Mouse (Mus musculus): ENCODE data around the gene Asic2.

Asic2 gene

DNA sequence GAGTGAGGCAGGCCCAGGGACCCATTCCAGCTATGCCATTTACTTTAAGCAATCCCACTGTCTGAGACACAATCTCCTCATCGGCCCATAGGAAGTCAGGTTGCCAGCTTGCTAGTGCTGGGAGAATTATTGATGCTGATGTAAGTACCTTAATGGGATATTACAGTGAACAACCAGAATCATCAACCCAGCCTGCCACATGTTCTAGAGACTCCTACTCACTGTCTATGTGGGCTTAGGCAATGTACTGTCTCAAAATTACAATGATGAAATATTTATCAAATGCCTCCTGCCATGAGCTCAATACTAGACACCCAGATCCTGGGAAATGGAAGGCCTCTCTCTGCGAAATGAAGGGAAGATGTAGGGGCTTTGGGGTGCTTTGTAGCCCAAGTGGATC is 876.1 kb downstream of the Asic2 start:
- WGBS: 61% methylated on average over 2 of the region's 2 CpGs

- 72% methylated on average over 4 of the region's 4 CpGs for WGBS
Measured at GRCm38 (mm10) chr11:81083822-81084221, 884.4 kb downstream of the Asic2 start.

GRCm38 (mm10) chr11:81080076-81080805 is 888.0 kb downstream of the Asic2 start:
- WGBS: 47% methylated on average over 11 of the region's 11 CpGs

DNA sequence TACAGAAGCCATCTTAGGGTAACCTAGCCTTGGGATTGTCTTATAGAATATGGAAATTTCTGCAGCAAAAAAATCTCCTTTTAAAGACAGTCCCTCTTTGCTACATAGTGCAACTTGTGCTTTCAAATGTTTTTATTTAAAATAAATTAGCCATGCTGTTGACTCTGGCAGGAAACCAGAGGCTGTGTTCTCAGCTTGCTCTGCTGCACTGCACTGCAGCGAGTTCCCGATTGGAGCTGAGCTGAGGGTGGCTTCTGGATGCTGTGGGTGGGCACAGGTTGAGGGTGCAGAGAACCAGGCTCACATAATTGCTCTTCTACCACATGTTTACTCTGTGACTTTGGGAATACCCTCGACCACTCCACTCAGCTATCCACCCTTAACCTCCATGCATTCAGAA is 889.0 kb downstream of the Asic2 start:
- WGBS: 22% methylated on average over 3 of the region's 3 CpGs

DNA sequence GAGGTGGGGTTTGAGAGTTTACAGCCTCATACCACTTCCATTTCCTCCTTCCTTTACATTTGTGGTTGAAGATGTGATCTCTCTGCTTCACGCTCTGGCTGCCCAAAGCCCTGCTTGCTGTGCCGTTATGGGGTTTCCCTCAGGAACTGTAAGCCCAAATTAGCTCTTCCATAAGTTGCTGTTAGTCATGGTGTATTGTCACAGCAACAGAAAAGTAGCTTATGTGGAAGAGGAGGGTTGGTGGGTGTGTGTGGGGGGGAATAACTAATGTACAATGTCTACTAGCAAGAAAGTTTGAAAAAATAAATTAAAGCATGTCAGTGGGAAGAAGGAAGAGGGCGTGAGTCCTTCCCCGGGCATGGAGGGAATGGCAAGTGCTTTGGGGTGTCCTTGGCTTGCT is 896.4 kb downstream of the Asic2 start:
- WGBS: 64% methylated on average over 4 of the region's 4 CpGs

- WGBS: 80% methylated on average over 11 of the region's 11 CpGs
Measured at GRCm38 (mm10) chr11:81065386-81065785, 902.9 kb downstream of the Asic2 start.

GRCm38 (mm10) chr11:81064006-81064405 is 904.3 kb downstream of the Asic2 start:
- 80% methylated on average over 2 of the region's 2 CpGs for WGBS

DNA sequence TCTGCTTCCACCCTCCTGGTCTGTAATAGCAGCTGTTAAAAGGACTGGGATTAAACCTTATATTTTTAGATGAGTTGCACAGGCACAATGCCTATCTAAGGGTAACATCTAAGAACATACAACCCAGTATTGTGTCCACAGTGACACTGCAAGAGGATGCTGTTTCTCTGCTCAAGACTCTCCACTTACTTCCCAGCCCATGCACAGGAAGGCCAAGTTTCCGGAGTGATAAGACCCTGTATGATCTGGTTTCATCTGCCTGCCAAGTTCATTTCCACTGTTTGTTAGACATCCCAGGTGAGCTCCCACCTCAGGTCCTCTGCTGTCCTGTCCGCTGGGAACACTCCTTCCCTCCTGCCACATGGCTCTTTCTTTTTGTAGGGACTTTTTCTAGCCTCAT is 908.2 kb downstream of the Asic2 start:
- WGBS: 80% methylated on average over 2 of the region's 2 CpGs

- WGBS: 66% methylated on average over 9 of the region's 9 CpGs
Measured at GRCm38 (mm10) chr11:81059546-81059945, 908.7 kb downstream of the Asic2 start.

DNA sequence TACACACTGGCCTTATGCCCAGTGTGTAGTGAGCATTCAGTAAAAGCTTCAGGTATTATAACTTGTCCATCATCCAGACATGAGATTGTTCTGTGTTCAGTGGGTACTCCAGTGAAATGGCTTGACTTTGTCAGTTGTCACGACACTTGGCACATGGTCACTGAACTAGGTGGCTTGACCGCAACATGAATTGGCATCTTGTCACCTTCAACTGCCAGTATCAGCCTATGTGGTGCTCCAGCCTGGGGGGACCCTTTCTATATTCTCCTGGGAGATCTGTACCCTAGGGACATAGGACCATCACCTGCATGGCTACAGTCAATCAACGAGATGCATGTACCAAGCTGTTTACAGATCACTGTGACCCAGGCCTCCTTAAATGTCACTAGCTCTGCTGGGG is 910.8 kb downstream of the Asic2 start:
- 88% methylated on average over 3 of the region's 3 CpGs for WGBS

DNA sequence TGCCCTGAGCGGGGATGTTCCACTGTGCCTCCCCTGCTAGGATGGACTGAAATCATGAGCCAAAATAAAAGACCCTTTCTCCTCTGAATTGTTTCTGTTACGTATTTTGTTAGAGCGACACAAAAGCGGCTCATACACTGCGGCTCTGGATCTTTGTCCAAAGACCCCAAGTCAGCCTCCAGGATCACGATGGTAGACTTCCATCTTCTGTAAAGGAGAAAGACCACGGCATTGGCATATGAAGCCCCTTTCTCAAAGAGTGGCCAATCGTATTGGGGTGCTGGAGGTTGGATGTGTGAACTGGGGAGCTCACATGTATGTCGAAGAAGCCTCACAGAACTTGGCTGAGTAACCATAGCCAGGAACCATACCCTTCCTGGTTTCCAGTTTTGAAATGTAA is 911.5 kb downstream of the Asic2 start:
- 97% methylated on average over 9 of the region's 9 CpGs for WGBS

GRCm38 (mm10) chr11:81055446-81056145 is 912.7 kb downstream of the Asic2 start:
- WGBS: 54% methylated on average over 12 of the region's 12 CpGs

DNA sequence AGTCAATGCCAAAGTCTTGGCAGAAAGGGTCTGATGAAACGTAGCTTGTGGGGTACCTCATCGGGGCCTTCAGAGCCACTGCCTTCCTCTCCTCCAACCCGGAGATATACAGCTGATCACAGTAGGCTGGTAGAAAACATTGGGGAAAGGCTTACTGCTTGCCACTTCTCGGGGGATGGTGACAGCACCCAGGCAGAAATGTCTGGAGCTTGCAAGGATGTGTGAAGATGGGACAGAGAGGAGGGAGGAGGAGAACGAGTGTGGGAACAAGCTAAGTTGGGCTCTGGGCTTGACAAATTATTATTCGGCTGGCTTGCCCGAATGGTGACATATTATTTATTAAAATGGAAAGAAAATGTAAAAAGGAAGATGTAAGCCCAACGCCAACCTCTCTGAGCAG is 914.4 kb downstream of the Asic2 start:
- 58% methylated on average over 8 of the region's 8 CpGs for WGBS

DNA sequence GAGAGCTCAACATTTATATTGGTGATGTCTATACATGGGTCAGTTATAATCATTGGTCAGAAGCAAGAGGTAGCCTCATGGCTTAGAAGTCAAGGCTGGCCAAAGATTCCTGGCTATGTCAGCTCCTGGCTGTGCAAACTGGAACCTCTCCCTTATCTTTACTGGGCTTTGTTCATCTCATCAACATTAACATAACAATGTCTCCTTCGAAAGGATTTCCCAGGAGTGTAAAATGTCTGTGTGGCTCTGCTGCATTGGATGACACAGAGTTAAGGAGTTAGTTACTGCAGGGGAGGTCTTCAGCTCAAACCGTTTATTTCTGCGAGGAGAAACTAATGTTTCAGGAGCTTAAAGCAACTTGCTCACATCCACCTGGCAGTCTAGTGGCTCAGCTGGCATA is 926.6 kb downstream of the Asic2 start:
- 68% methylated on average over 3 of the region's 3 CpGs for WGBS

GRCm38 (mm10) chr11:81039976-81040375 is 928.3 kb downstream of the Asic2 start:
- WGBS: 62% methylated on average over 5 of the region's 5 CpGs

DNA sequence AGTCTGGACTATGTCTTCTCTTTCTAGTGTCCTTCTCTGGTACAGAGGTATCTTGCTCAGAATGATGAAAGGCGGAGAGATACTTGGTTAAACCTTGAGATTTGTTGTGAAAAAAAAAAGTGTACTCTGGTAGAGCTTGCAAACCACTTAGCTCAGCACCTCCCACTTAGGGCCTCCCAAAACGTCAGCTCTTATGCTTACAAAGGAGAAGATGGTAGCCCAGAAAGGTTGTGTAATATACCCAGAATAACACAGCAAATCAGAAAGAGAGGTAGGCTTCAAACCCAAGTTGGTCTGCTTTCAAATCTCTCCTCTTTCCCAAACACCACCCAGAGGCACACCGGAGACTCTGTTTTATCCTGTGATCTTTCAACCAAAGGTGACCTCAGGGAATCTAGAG is 936.1 kb downstream of the Asic2 start:
- WGBS: 46% methylated on average over 3 of the region's 3 CpGs

DNA sequence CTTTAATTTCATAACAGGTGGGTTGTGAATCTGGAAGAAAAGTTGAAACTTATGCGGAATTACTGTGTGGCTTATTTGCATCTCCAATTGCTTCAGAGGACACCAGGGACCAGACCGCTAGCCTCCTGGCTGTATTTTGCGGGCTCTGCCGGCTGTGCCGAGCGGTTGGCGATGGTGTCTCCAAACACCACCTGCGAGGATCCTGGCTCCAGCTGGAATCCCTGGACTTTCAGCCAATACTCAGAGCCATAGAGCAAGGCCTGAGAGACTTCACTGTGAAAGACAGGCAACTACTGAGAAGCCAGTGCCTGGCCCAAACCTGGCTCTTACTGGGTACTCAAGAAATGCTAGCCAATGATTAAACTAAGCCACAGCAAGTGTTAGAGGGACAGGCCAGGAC is 953.5 kb downstream of the Asic2 start:
- WGBS: 90% methylated on average over 8 of the region's 8 CpGs

DNA sequence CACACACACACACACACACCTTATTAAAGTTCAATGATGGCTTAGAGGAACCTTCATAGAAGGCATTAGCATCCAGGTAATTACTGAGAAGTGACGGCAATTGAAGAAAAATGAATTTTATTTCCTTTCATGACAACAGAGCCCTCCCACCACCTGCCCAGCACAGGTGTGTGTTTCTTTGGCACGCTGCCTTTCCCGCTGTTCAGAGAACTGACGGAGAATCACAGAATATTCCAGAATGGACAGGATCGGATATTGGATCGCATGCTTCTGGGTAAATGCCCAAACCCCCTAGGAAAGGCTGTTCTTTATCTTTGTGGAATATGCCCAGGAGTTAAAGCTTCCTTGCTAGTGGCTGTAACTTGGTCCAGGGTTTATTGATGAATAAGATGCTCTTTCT is 954.8 kb downstream of the Asic2 start:
- 75% methylated on average over 6 of the region's 6 CpGs for whole genome bisulfite sequencing

GRCm38 (mm10) chr11:81010766-81011165 is 957.5 kb downstream of the Asic2 start:
- WGBS: 50% methylated on average over 7 of the region's 7 CpGs

DNA sequence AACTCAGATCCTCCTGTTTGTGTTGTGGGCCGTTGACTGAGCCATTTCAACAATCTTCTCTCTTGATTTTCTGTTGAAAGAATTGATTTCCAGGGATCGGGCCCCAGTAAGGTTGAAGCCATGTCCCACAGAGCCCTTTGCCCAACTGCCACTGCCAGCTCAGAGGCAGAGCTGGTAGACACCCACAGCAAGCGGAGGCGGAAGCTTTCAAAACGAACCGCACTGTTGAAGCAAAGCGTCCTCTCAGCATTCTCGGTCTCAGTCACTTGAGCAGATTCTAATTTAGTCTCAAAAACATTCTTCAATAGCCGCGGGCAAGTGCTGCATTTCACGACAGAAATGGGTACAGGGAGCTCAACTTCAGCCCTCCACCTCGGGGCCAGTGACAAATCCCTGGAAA is 958.9 kb downstream of the Asic2 start:
- WGBS: 46% methylated on average over 12 of the region's 12 CpGs

DNA sequence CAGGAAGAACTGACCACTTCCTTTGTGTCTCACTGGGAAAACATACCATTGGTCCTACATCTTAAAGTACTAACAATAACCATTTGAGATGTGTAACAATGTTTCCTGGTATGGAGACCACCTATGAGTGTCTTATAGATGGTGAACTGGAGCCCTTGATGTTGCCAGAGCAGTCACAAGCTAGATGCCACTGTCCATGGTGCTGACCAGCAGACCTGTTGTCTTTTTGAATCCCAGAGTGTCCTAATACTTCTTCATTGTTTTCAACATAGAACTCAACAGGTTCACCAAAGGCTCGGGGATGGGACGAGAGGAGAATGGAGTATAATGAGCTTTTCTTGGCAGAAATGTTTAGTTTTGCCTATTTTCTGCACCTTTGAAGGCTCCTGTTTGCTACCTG is 962.4 kb downstream of the Asic2 start:
- 72% methylated on average over 2 of the region's 2 CpGs for WGBS

DNA sequence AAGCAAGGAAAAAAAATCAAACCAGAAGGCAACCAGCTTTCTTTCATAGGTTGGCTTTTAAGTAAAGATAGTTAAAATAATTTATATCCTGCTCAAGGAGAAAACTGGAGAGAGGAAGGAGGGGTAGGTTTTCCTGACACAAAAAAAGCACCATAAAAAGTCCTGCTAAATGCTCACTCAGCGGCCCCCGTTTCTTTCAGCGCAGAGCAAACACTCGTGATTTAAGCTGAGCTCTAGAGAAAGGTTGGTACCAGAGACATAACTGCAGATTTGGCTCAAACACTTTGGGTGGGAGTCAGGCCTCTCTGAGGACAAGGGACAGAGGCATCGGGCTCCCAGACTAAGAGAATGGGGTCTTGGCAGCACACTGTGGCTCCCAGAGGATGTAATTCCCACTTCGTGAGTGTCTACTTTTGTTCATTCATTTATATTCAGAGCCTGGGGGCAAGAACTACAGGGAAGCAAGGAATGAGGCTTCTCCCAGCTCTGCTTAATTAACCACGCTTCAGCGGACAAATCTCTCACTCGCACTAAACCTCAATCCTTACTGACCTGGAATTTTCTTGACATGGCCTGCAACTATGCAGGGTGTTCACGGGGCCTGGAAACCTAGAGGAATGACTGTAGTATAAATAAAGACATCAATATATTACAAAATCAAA is 965.4 kb downstream of the Asic2 start:
- WGBS: 34% methylated on average over 10 of the region's 10 CpGs

DNA sequence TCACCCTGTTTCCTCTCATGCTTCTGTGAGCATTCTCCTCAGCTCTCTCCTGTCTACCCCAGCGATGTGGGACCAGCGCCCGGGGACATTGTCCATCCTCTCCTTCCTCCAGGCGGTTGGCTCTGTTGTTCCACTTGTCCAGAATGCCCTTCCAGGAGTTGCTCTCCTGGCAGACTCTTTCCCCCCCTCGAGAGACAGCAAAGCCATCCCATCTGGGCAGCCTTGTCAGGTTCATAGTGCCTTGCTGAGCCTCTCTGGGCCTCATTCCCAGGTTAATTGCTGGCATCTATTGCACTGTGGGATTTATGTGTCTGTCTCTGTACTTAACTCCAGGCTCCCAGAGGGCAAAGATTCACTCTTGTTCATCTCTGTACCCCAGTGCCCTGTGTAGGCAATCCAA is 972.6 kb downstream of the Asic2 start:
- WGBS: 89% methylated on average over 5 of the region's 5 CpGs
